Comparison of ENCODE assay signal across 8 mouse cellular contexts in genomic region chr6:127152106-127152951, GRCm38 (mm10). TPM values are rescaled to one million over a fixed set of nuclear protein-coding genes. Genes with fewer than 3 reads are reported as not detected.
DNase-seq lines count a peak whose midpoint lies in the region; ATAC-seq and TF ChIP-seq lines count a peak whose summit lies in the region.

Gene Ccnd2, minus strand, starts transcription at chr6:127152193.

- H3K4me1 ChIP-seq in forebrain, embryonic 10.5 days, result peaks cover 76% of the 10 kb centered on the region
- H3K4me1 ChIP-seq in lung, embryonic 15.5 days, result peaks cover 60% of the 10 kb centered on the region

- no peak for TF ChIP-seq CTCF in layer of hippocampus, adult 2 months (conservative IDR thresholded peaks at IDR 0.05)

- peak; percentile 84 for ATAC-seq in lung, embryonic 15.5 days (ENCODE audit: borderline replicate concordance, extremely low read depth, low FRiP score, low TSS enrichment)
- peak; percentile 10 for ATAC-seq in neutrophil, adult 5-6 weeks (ENCODE audit: extremely low read depth, insufficient number of reproducible peaks, low FRiP score, poor library complexity, severe bottlenecking)

- H3K27me3 ChIP-seq in forebrain, embryonic 10.5 days (ENCODE audit: poor library complexity, severe bottlenecking), result peaks cover 44% of the 10 kb centered on the region
- no peaks in the 10 kb centered on the region; the same call in 1 of the 2 replicates for H3K27me3 ChIP-seq in lung, embryonic 15.5 days

- peaks cover 14% of the 10 kb centered on the region for H3K36me3 ChIP-seq in forebrain, embryonic 10.5 days (replicated peaks)
- H3K36me3 ChIP-seq in lung, embryonic 15.5 days, result no peaks in the 10 kb centered on the region

- H3K9ac ChIP-seq in lung, embryonic 15.5 days, result peak within 1 kb of the TSS; percentile 52

- peak; percentile 98 for DNase-seq in 416B (ENCODE audit: low read depth)
- peak; percentile 81 for DNase-seq in T-cell, adult 2 months (ENCODE audit: low spot score)
- DNase-seq in forebrain, embryonic 10.5 days (ENCODE audit: extremely low spot score, low spot score), result peak; percentile 89
- DNase-seq in heart, postnatal 4 days, result peak; percentile 72
- peak in 1 of 2 experiments; percentile 71 for DNase-seq in layer of hippocampus, adult 2 months (ENCODE audit: low spot score in 2 of 2)
- peak; percentile 65 for DNase-seq in thymus, postnatal 25 days

- peak within 1 kb of the TSS; percentile 92 for H3K4me3 ChIP-seq in forebrain, embryonic 10.5 days
- H3K4me3 ChIP-seq in layer of hippocampus, adult 2 months, result peak within 1 kb of the TSS; percentile 75
- peak within 1 kb of the TSS; percentile 72 for H3K4me3 ChIP-seq in lung, embryonic 15.5 days

- under 1% methylated on average over 40 of the region's 40 CpGs for WGBS in forebrain, embryonic 10.5 days
- 1% methylated on average over 40 of the region's 40 CpGs for WGBS in lung, embryonic 15.5 days

- peak within 1 kb of the TSS; percentile 95 for H3K27ac ChIP-seq in forebrain, embryonic 10.5 days
- peak within 1 kb of the TSS; percentile 85 for H3K27ac ChIP-seq in layer of hippocampus, adult 2 months
- H3K27ac ChIP-seq in lung, embryonic 15.5 days, result peak within 1 kb of the TSS; percentile 94

- H3K4me2 ChIP-seq in lung, embryonic 15.5 days, result peak within 1 kb of the TSS; percentile 93

- no peaks in the 10 kb centered on the region for H3K9me3 ChIP-seq in forebrain, embryonic 10.5 days
- H3K9me3 ChIP-seq in lung, embryonic 15.5 days, result no peaks in the 10 kb centered on the region

RNA-seq across cellular contexts. Expression of gene Ccnd2, which starts in this region (rescaled TPM):
- 997 and 1,058 TPM in 2 replicates for polyA plus RNA-seq in forebrain, embryonic 10.5 days (2016; fragmentation: Nextera tagmentation; extraction: Ambion mirVana)
- 100 to 1,000 TPM; 282 to 291 TPM for total RNA-seq in heart, postnatal 4 days (2021)
- total RNA-seq in layer of hippocampus, adult 2 months (2021), result 100 to 1,000 TPM; 116 to 142 TPM
- polyA plus RNA-seq in lung, embryonic 15.5 days (2015; fragmentation: Nextera tagmentation; extraction: Ambion mirVana), result 599 and 663 TPM in 2 replicates
- total RNA-seq in neutrophil, adult 5-6 weeks (2017), result 17.7 and 18.5 TPM in 2 replicates
